Mouse (Mus musculus) embryonic facial prominence, embryonic 15.5 days (tissue): ENCODE results near the gene Prim2. TPM values are rescaled to one million over a fixed set of nuclear protein-coding genes. Genes with fewer than 3 reads are reported as not detected.

Experiments
- ATAC-seq: fragments of 200-750 bp; cut with Nextera tagmentation; 2 replicates; pipeline ENCODE4 v1.8.0; 2017; ENCODE audit warnings: low read depth, moderate TSS enrichment; ENCODE audit not compliant: insufficient number of reproducible peaks, low FRiP score, low TSS enrichment
- H3K27ac ChIP-seq: fragments of 300-500 bp; sonication (generic); replicated peaks from 2 replicates; pipeline ENCODE4 v1.5.1; 2015; ENCODE audit warnings: mild to moderate bottlenecking, inconsistent platforms
- H3K27me3 ChIP-seq: fragments of 300-500 bp; sonication (generic); 2 replicates; pipeline ENCODE4 v1.6.1; 2015; ENCODE audit warnings: inconsistent platforms
- H3K36me3 ChIP-seq: fragments of 300-500 bp; sonication (generic); 2 replicates; pipeline ENCODE4 v1.6.1; 2015; ENCODE audit warnings: mild to moderate bottlenecking, inconsistent platforms
- H3K4me1 ChIP-seq: fragments of 300-500 bp; sonication (generic); 2 replicates; pipeline ENCODE4 v1.6.1; 2015; ENCODE audit warnings: inconsistent platforms
- H3K4me2 ChIP-seq: fragments of 300-500 bp; sonication (generic); replicated peaks from 2 replicates; pipeline ENCODE4 v1.6.1; 2015; ENCODE audit warnings: mild to moderate bottlenecking, inconsistent platforms
- H3K4me3 ChIP-seq: fragments of 300-500 bp; sonication (generic); replicated peaks from 2 replicates; pipeline ENCODE4 v1.5.1; 2015; ENCODE audit warnings: mild to moderate bottlenecking, inconsistent platforms
- H3K9ac ChIP-seq: fragments of 300-500 bp; sonication (generic); 2 replicates; pipeline ENCODE4 v1.6.1; 2015; ENCODE audit warnings: inconsistent platforms
- H3K9me3 ChIP-seq: fragments of 300-500 bp; sonication (generic); replicated peaks from 2 replicates; pipeline ENCODE4 v1.6.1; 2016; ENCODE audit warnings: inconsistent platforms
- WGBS: fragments of 180-500 bp; shearing (Covaris S2); methylation state at CpG from one replicate; pipeline ENCODE4 v1.1.7; 2015; 5-methylcytosine and 5-hydroxymethylcytosine counted together
- polyA plus RNA-seq: library from polyadenylated mRNA; unstranded; fragments of >200 nt; fragmentation: Nextera tagmentation; extraction: Ambion mirVana; gene quantifications from 2 replicates; pipeline ENCODE4 v1.2.1, GENCODE M21; 2015

Prim2 gene
- polyA plus RNA-seq, 1 experiment from 2014 or later = 30.3 TPM

DNA sequence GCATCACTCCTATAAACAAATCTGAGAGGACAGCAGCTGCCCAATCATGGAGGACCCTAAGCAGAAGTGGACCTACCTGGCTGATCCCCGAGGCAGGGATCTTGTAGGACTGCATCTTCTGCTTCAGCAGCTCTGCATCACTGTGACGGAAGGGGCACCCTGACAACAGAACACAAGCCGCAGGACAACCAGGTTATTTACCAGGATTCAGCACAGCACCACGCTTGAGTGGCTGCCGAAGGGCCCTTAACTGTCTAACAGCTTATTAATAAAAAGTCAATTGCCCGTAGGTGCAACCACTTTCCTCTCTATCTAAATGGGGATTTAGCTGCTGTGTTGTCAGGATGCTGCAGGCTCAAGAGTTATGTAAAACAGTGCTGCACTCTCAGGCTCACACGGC, 189.2 kb downstream of the Prim2 start:
- WGBS = 88% methylated on average over 7 of the region's 7 CpGs
- Histone ChIP-seq H3K4me1 (no peaks in the 10 kb centered on the region), H3K27ac (no peak overlapping the region), H3K4me2 (no peak overlapping the region), H3K36me3 (no peaks in the 10 kb centered on the region), H3K9me3 (no peaks in the 10 kb centered on the region), H3K9ac (no peak overlapping the region), H3K4me3 (no peak overlapping the region), H3K27me3 (no peaks in the 10 kb centered on the region)
- no peak for ATAC-seq

DNA sequence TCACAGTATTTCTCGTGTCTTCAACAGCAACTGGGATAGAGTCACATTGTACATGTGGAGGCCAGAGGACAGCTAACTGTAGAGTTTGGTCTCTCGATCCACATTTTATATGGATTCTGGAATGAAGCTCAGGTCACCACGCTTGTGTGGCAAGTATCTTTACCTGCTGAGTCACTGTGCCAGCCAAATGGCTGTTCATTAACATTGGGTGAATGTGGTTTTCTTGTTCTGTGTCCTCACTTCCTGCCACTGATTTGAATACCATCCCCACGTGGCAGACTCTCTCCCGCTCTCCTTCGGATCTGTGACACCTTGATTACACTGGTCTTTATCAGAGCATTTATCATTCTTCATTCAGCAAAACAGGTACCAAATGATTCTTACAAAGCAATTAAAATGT, 198.5 kb downstream of the Prim2 start:
- no peak for ATAC-seq
- no peak overlapping the region for H3K4me2 ChIP-seq
- no peaks in the 10 kb centered on the region for H3K36me3 ChIP-seq
- no peaks in the 10 kb centered on the region for H3K4me1 ChIP-seq
- H3K27ac ChIP-seq = no peak overlapping the region
- no peaks in the 10 kb centered on the region for H3K9me3 ChIP-seq
- no peak overlapping the region for H3K9ac ChIP-seq
- no peak overlapping the region for H3K4me3 ChIP-seq
- H3K27me3 ChIP-seq = no peaks in the 10 kb centered on the region
- WGBS = 86% methylated on average over 6 of the region's 6 CpGs

DNA sequence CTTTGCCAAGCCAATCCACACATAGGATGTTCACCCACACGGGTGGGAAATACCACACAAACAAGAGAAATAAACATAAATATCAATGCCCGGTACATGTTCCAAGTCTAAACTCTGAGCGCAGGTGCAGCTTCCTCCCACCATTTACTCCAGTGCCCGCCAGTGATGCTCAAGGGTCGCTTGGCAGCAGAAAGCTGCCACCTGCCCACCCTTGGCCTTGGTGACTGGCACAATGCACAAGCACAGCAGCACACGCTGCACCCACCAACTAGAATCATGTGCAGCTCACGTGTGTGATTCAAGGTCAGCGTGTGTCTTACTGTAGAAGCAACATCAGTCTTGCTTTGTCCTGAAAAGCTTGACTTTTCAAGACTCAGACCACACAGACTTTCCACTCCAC, 199.4 kb downstream of the Prim2 start:
- no peak for ATAC-seq
- Histone ChIP-seq H3K36me3 (no peaks in the 10 kb centered on the region), H3K4me3 (no peak overlapping the region), H3K27ac (no peak overlapping the region), H3K9ac (no peak overlapping the region), H3K9me3 (no peaks in the 10 kb centered on the region), H3K27me3 (no peaks in the 10 kb centered on the region), H3K4me2 (no peak overlapping the region), H3K4me1 (no peaks in the 10 kb centered on the region)
- WGBS = 91% methylated on average over 8 of the region's 8 CpGs

DNA sequence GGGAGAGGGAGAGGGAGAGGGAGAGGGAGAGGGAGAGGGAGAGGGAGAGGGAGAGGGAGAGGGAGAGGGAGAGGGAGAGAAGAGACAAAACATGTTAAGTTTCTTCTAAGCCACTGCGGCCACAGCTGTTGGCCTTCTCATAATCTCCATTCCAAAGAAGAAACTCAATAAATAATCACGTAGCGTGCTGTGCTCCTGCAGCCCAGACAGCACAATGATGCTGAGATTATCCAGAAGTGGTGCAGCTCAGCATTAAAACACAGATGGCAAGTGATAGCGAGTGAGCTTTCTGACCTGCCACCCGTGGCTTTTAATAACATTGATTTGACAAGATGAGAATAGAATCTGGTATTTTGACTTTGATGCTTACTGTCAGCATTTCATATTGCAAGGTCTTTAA, 205.4 kb downstream of the Prim2 start:
- H3K9me3 ChIP-seq = no peaks in the 10 kb centered on the region
- ATAC-seq = no peak
- H3K4me3 ChIP-seq = no peak overlapping the region
- no peak overlapping the region for H3K27ac ChIP-seq
- H3K9ac ChIP-seq = no peak overlapping the region
- H3K4me1 ChIP-seq = no peaks in the 10 kb centered on the region
- no peaks in the 10 kb centered on the region for H3K27me3 ChIP-seq
- H3K36me3 ChIP-seq = peaks cover 4% of the 10 kb centered on the region; the same call in 1 of the 2 replicates
- no peak overlapping the region for H3K4me2 ChIP-seq
- 69% methylated on average over 5 of the region's 5 CpGs for WGBS

DNA sequence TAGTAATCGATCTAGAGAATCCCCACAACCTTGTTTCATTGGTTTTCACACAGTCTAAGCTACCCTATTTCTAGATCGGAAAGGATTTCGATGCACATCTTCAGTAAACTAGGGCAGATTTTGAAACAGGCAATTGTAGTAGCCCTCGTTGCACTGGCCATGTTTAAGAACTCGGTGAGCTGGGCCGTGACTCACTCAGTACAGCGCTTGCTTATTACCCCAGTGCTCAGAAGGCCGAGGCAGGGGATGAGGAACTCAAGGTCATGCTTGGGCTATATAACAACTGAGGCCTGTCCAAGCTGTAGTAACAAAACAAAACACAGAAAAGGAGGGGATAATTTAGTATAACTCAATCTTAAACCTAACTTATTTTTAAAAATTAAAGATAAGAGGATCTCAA, 208.9 kb downstream of the Prim2 start:
- Histone ChIP-seq H3K27me3 (no peaks in the 10 kb centered on the region), H3K9me3 (no peaks in the 10 kb centered on the region), H3K4me2 (no peak overlapping the region), H3K27ac (no peak overlapping the region), H3K4me1 (no peaks in the 10 kb centered on the region), H3K36me3 (peaks cover 4% of the 10 kb centered on the region; the same call in 1 of the 2 replicates), H3K4me3 (no peak overlapping the region), H3K9ac (no peak overlapping the region)
- ATAC-seq = no peak
- 76% methylated on average over 8 of the region's 8 CpGs for whole genome bisulfite sequencing

DNA sequence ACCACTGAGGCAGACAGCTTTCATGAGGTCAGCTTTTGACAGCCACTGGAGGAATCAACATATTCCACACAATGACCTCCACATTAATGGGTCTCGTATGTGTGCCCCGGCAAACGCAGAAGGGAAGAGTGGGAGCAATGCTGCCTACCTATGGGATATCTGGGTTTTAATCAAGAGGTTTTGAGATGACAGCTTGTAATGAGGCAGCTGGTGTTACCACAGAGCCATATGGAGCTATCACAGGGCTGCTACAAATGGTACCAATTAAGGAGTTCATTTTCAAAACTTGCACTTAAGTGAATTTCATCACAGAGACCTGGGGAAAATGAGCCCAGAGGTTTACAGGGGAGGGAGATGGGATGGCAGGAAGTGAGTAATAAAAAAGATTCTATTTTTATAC, 209.3 kb downstream of the Prim2 start:
- Histone ChIP-seq H3K27ac (no peak overlapping the region), H3K9ac (no peak overlapping the region), H3K4me3 (no peak overlapping the region), H3K4me2 (no peak overlapping the region), H3K27me3 (no peaks in the 10 kb centered on the region), H3K9me3 (no peaks in the 10 kb centered on the region), H3K4me1 (no peaks in the 10 kb centered on the region), H3K36me3 (peaks cover 4% of the 10 kb centered on the region; the same call in 1 of the 2 replicates)
- WGBS = 52% methylated on average over 3 of the region's 3 CpGs
- ATAC-seq = no peak

DNA sequence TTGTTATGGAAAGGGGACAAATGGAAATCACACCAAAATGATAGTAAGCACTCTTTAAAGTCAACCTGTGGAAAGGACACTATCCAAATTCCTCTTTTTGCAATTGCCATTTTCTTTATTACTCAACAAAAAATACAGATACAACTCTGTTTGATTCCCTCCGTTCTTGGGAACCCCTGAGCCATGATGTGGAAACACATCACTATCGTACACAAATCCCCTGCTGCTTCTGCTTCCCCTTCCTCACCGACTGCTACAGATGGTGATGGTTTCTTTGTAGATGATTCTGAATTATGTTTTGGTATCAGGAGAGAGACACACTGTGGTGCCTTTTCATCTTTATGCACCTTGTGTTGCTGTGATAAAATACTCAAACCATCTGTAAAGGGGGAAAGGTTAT, 210.6 kb downstream of the Prim2 start:
- 89% methylated on average over 3 of the region's 3 CpGs for WGBS
- no peaks in the 10 kb centered on the region for H3K9me3 ChIP-seq
- H3K4me3 ChIP-seq = no peak overlapping the region
- H3K4me1 ChIP-seq = no peaks in the 10 kb centered on the region
- H3K36me3 ChIP-seq = peaks cover 4% of the 10 kb centered on the region; the same call in 1 of the 2 replicates
- H3K27me3 ChIP-seq = no peaks in the 10 kb centered on the region
- no peak overlapping the region for H3K9ac ChIP-seq
- no peak overlapping the region for H3K4me2 ChIP-seq
- no peak overlapping the region for H3K27ac ChIP-seq
- no peak for ATAC-seq

DNA sequence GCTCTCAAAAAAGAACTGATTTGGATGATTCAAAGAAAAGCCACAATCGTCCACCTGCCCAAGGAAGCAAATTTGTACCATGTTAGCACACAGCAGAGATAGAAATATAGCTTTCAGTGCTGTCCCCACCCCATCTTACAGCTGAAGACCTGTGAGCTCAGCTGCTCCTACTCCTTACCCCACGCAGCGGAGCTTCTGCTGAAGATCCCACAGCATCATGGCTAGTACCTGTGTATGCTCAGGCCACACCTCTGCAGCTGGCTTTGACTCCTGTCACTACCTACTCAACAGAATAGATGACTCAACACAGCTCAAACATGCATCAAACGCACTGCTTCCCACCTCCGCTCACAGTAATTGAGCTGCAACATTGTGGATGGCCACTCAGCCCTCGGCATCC, 215.3 kb downstream of the Prim2 start:
- Histone ChIP-seq H3K4me2 (no peak overlapping the region), H3K4me3 (no peak overlapping the region), H3K36me3 (no peaks in the 10 kb centered on the region), H3K27me3 (no peaks in the 10 kb centered on the region), H3K27ac (no peak overlapping the region), H3K4me1 (no peaks in the 10 kb centered on the region), H3K9ac (no peak overlapping the region), H3K9me3 (no peaks in the 10 kb centered on the region)
- 92% methylated on average over 6 of the region's 6 CpGs for WGBS
- ATAC-seq = no peak

DNA sequence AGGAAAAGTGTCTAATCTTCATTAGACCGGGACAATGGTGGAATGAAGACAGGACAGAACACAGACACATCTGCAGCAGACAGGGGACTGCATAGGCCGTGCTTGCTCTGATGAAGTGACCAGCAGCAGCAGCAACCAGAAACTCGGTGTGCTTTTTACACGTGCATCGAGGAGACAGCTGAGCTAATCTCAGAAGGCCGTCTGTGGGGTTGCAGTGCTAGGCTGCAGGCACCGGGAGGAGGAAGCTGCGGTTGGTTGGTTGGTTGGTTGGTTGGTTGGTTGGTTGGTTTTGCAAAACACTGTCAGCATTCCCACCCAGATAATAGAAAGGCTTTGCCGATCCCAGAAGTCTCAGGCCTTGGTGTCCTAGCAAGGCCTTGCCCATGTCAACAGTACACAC, 216.3 kb downstream of the Prim2 start:
- ATAC-seq = no peak
- Histone ChIP-seq H3K27ac (no peak overlapping the region), H3K27me3 (no peaks in the 10 kb centered on the region), H3K9ac (no peak overlapping the region), H3K9me3 (no peaks in the 10 kb centered on the region), H3K4me2 (no peak overlapping the region), H3K4me3 (no peak overlapping the region), H3K36me3 (no peaks in the 10 kb centered on the region), H3K4me1 (no peaks in the 10 kb centered on the region)
- WGBS = 86% methylated on average over 9 of the region's 9 CpGs

DNA sequence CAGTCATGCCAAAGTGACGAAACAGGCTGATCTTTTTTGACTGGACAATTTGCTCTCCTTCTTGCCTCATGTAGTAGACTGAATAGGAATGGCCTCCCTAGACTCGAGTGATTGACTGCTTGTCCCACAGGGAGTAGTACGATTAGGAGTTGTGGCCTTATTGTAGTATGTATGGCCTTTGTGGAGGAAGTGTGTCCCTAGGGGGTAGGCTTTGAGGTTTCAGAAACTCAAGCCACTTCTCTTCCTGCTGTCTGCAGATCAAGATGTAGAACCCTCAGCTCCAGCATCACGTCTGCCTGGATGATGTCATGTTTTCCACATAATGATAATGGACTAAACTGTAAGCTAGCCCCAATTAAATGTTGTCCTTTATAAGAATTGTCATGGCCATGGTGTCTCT, 222.4 kb downstream of the Prim2 start:
- no peak overlapping the region for H3K27ac ChIP-seq
- H3K36me3 ChIP-seq = no peaks in the 10 kb centered on the region
- no peak for ATAC-seq
- 83% methylated on average over 4 of the region's 4 CpGs for WGBS
- no peaks in the 10 kb centered on the region for H3K9me3 ChIP-seq
- no peak overlapping the region for H3K4me2 ChIP-seq
- no peaks in the 10 kb centered on the region for H3K4me1 ChIP-seq
- H3K9ac ChIP-seq = no peak overlapping the region
- H3K4me3 ChIP-seq = no peak overlapping the region
- no peaks in the 10 kb centered on the region for H3K27me3 ChIP-seq

DNA sequence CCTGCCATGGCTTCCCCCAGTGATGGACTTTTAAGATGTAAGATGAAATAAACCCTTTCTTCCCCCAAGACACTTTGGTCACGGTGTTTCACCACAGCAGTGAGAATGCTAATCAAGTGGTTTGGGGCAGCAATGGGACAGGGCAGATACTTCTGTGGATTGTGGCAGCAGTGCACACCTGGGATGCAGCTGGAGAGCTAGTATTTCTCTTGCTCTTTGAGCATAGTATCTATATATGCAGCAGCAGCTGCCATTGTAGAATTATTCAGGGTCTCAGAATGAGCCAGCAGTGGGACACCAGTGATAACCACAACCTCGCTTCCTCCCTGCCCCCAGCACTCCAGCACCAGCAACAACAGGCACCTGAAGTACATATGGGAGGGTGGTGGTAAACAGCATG, 233.4 kb downstream of the Prim2 start:
- H3K9ac ChIP-seq = no peak overlapping the region
- 83% methylated on average over 2 of the region's 2 CpGs for WGBS
- H3K36me3 ChIP-seq = no peaks in the 10 kb centered on the region
- H3K27me3 ChIP-seq = no peaks in the 10 kb centered on the region
- H3K4me2 ChIP-seq = no peak overlapping the region
- ATAC-seq = no peak
- H3K4me3 ChIP-seq = no peak overlapping the region
- H3K9me3 ChIP-seq = no peaks in the 10 kb centered on the region
- no peaks in the 10 kb centered on the region for H3K4me1 ChIP-seq
- H3K27ac ChIP-seq = no peak overlapping the region
